Mouse (Mus musculus) bone marrow, adult 2 months (tissue): ENCODE results near the gene Mtnr1a. TPM values are rescaled to one million over a fixed set of nuclear protein-coding genes. Genes with fewer than 3 reads are reported as not detected.

Experiments
- H3K27ac ChIP-seq: fragments of 200-500 bp; 2 replicates; pipeline ENCODE4 v1.5.1; 2012; ENCODE audit warnings: low read depth, mild to moderate bottlenecking, control low read depth, inconsistent platforms, low read length; ENCODE audit not compliant: control insufficient read depth, poor library complexity, insufficient read depth
- H3K4me1 ChIP-seq: fragments of 200-500 bp; 2 replicates; pipeline ENCODE4 v1.6.1; 2011; ENCODE audit warnings: low read length; ENCODE audit not compliant: control insufficient read depth, insufficient read depth
- H3K4me3 ChIP-seq: fragments of 200-500 bp; replicated peaks from 2 replicates; pipeline ENCODE3; 2011; ENCODE audit warnings: mild to moderate bottlenecking, low read depth, low read length, control low read depth; ENCODE audit not compliant: control insufficient read depth
- CTCF ChIP-seq: fragments of 200-500 bp; IDR thresholded peaks from 2 replicates; pipeline ENCODE4 v1.5.1; 2011; ENCODE audit warnings: low read length, control low read depth; ENCODE audit not compliant: control insufficient read depth, insufficient read depth
- POLR2A ChIP-seq: fragments of 200-500 bp; IDR thresholded peaks from 2 replicates; pipeline ENCODE4 v1.6.1; 2011; ENCODE audit warnings: low read depth, mild to moderate bottlenecking, control low read depth, low read length, borderline replicate concordance; ENCODE audit not compliant: control insufficient read depth
- WGBS: fragments of 180-500 bp; shearing (Covaris S2); methylation state at CpG from one replicate; pipeline ENCODE4 v1.1.7; 2018; 5-methylcytosine and 5-hydroxymethylcytosine counted together
- polyA plus RNA-seq: library from polyadenylated mRNA; stranded (reverse); fragments of >200 nt; gene quantifications from 2 replicates; pipeline ENCODE4 v1.2.4, GENCODE M21; 2011; ENCODE audit warnings: low replicate concordance; ENCODE audit not compliant: missing spikeins, insufficient read depth, insufficient read length

Mtnr1a gene
- polyA plus RNA-seq: not detected in 2 replicates

- H3K27ac ChIP-seq: no peak within 1 kb of the TSS
- H3K4me1 ChIP-seq: no peaks in the 10 kb centered on the region
- no peak within 1 kb of the TSS for H3K4me3 ChIP-seq
- TF ChIP-seq CTCF (peak; percentile 68), POLR2A (no peak)
- 11% methylated on average over 29 of the region's 29 CpGs for WGBS
Observed at GRCm38 (mm10) chr8:45068759-45069386, at the start of gene Mtnr1a. Gene Mtnr1a, plus strand, starts transcription at chr8:45069137.

GRCm38 (mm10) chr8:45019241-45019640 lies 49.7 kb upstream of the Mtnr1a start:
- TF ChIP-seq CTCF (no peak), POLR2A (no peak)
- 83% methylated on average over 5 of the region's 5 CpGs for WGBS

GRCm38 (mm10) chr8:45021171-45021570 lies 47.8 kb upstream of the Mtnr1a start:
- Histone ChIP-seq H3K27ac (no peak overlapping the region), H3K4me3 (no peak overlapping the region), H3K4me1 (no peaks in the 10 kb centered on the region)
- TF ChIP-seq POLR2A: no peak
- no peak for TF ChIP-seq CTCF
- 78% methylated on average over 5 of the region's 5 CpGs for WGBS

More at GRCm38 (mm10) chr8:45019241-45019640, 49.7 kb upstream of the Mtnr1a start:
- Histone ChIP-seq H3K27ac (no peak overlapping the region), H3K4me1 (no peaks in the 10 kb centered on the region), H3K4me3 (no peak overlapping the region)

- 84% methylated on average over 21 of the region's 21 CpGs for WGBS
- TF ChIP-seq CTCF (no peak), POLR2A (no peak)
- Histone ChIP-seq H3K4me3 (no peak overlapping the region), H3K27ac (no peak overlapping the region), H3K4me1 (no peaks in the 10 kb centered on the region)
Observed at GRCm38 (mm10) chr8:45021911-45022665, 46.8 kb upstream of the Mtnr1a start.

GRCm38 (mm10) chr8:45028081-45028497 lies 40.8 kb upstream of the Mtnr1a start:
- no peak overlapping the region for H3K27ac ChIP-seq
- 57% methylated on average over 6 of the region's 6 CpGs for WGBS
- no peak overlapping the region for H3K4me3 ChIP-seq
- TF ChIP-seq POLR2A: no peak
- H3K4me1 ChIP-seq: no peaks in the 10 kb centered on the region

DNA sequence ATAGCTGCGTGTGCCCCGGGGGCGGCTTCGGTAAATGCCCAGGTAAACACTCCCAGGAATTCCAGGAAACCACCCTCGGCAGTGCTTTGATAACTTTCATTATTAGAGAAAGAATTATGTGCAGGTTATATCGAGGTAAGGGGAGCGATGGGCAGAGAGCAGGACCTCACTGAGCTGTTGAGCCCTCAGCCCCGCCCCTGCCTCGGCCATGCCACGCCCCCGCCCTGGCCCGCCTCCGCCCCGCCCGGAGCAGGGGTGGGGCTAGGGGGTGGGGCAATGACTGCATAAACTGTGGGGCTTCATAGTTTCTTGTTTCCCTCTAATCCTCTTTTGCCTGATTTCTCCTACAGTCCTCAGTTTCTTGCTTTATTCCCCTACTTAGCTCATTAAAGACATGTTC lies 30.6 kb upstream of the Mtnr1a start:
- Histone ChIP-seq H3K4me1 (no peaks in the 10 kb centered on the region), H3K27ac (no peak overlapping the region), H3K4me3 (no peak overlapping the region)
- no peak for TF ChIP-seq CTCF
- 82% methylated on average over 15 of the region's 15 CpGs for WGBS

GRCm38 (mm10) chr8:45044160-45044559 lies 24.8 kb upstream of the Mtnr1a start:
- TF ChIP-seq CTCF (no peak), POLR2A (no peak)
- H3K4me1 ChIP-seq: no peaks in the 10 kb centered on the region
- WGBS: 94% methylated on average over 26 of the region's 26 CpGs
- H3K4me3 ChIP-seq: no peak overlapping the region
- H3K27ac ChIP-seq: no peak overlapping the region

- Histone ChIP-seq H3K27ac (no peak overlapping the region), H3K4me3 (no peak overlapping the region), H3K4me1 (no peaks in the 10 kb centered on the region)
- 75% methylated on average over 8 of the region's 8 CpGs for WGBS
- TF ChIP-seq CTCF (no peak), POLR2A (no peak)
Observed at GRCm38 (mm10) chr8:45050451-45050850, 18.5 kb upstream of the Mtnr1a start.

- TF ChIP-seq POLR2A (no peak), CTCF (no peak)
- Histone ChIP-seq H3K4me1 (no peaks in the 10 kb centered on the region), H3K27ac (no peak overlapping the region), H3K4me3 (no peak overlapping the region)
- WGBS: 88% methylated on average over 30 of the region's 30 CpGs
Observed at GRCm38 (mm10) chr8:45051236-45051635, 17.7 kb upstream of the Mtnr1a start.

GRCm38 (mm10) chr8:45052205-45052604 lies 16.7 kb upstream of the Mtnr1a start:
- TF ChIP-seq CTCF: no peak
- no peak for TF ChIP-seq POLR2A
- 68% methylated on average over 1 of the region's 1 CpGs for WGBS
- Histone ChIP-seq H3K27ac (no peak overlapping the region), H3K4me3 (no peak overlapping the region), H3K4me1 (no peaks in the 10 kb centered on the region)
